21 mouse cellular contexts compared by ENCODE assay signal in genomic region chr11:35140092-35140491, GRCm38 (mm10). TPM values are rescaled to one million over a fixed set of nuclear protein-coding genes. Genes with fewer than 3 reads are reported as not detected.
DNase-seq lines count a peak whose midpoint lies in the region; TF ChIP-seq lines count a peak whose summit lies in the region.
"Had no signal": no experiment of that assay in that cellular context is flagged by ENCODE, and none has a peak within 500 bp of the region (broad histone marks: within the 10 kb centered on the region; RNA-seq: fewer than 3 reads in every experiment).

No protein-coding gene starts in this region.

- no peak overlapping the region for H3K4me3 ChIP-seq in layer of hippocampus, adult 2 months
- H3K4me3 ChIP-seq: embryonic facial prominence, embryonic 13.5 days; embryonic facial prominence, embryonic 15.5 days; erythroblast, embryonic 14.5 days; forebrain, embryonic 10.5 days; forebrain, embryonic 12.5 days had no signal

- DNase-seq in layer of hippocampus, adult 2 months (ENCODE audit: low spot score in 2 of 2), result no peak
- no peak for DNase-seq in layer of hippocampus, postnatal 10 days (ENCODE audit: low spot score in 2 of 2)
- peak; percentile 35 for DNase-seq in 3T3-L1 (ENCODE audit: low read depth, low spot score)
- DNase-seq in brain, adult 2 months (ENCODE audit: low read depth, low spot score), result peak; percentile 16
- DNase-seq in heart, adult 8-10 months (ENCODE audit: low spot score), result no peak
- DNase-seq: adrenal gland, adult 8-10 months; adrenal gland, postnatal 14 days; adrenal gland, postnatal 36 days; cerebellum, adult 11 months; cerebellum, adult 18-20 months; cerebellum, adult 9-10 months; cerebellum, postnatal 10 days; cerebellum, postnatal 25 days; embryo, embryonic 11 days had no signal

- TF ChIP-seq CTCF in layer of hippocampus, adult 2 months (conservative IDR thresholded peaks at IDR 0.05), result no peak

- peak overlapping the region; percentile 53; the same call in 1 of the 2 replicates for H3K27ac ChIP-seq in layer of hippocampus, adult 2 months
- H3K27ac ChIP-seq: embryonic facial prominence, embryonic 13.5 days; embryonic facial prominence, embryonic 15.5 days; forebrain, embryonic 10.5 days; forebrain, embryonic 12.5 days had no signal

RNA-seq across cellular contexts. Expression of gene Slit3, which starts 19.1 kb away (rescaled TPM):
- 100 to 1,000 TPM in 1 of 2 experiments, 10 to 100 TPM in 1; 98.9 to 106 TPM for total RNA-seq in layer of hippocampus, adult 2 months (2021)
- 10 to 100 TPM; 98.5 to 98.8 TPM for total RNA-seq in layer of hippocampus, postnatal 10 days (2021)
- total RNA-seq in heart, adult 8-10 months (2022), result 10 to 100 TPM; 12.6 to 18.4 (median 15.0) TPM
- total RNA-seq: common myeloid progenitor, adult 5-6 weeks; MEL had no signal

Comparison
In these comparisons a context has a peak if more than half of its experiments do, and no peak if none do; other contexts are left out.
1. DNase-seq: peak in 3T3-L1 (single experiment) and brain, adult 2 months (single experiment); none in layer of hippocampus, adult 2 months (0 of 2), layer of hippocampus, postnatal 10 days (0 of 2) and heart, adult 8-10 months (single experiment).
2. RNA of gene Slit3, which starts 19.1 kb away (total RNA-seq): 98.9 to 106 TPM in layer of hippocampus, adult 2 months and 98.5 to 98.8 TPM in layer of hippocampus, postnatal 10 days; 12.6 to 18.4 TPM in heart, adult 8-10 months; every median in the first group is over 4 times any median in the second.